Mouse (Mus musculus) lung, postnatal 36 days (tissue): ENCODE data around the gene Fgl2.
"Not testable (repeated sequence)": the region's sequence is repeated elsewhere in the genome, so short reads cannot be mapped to it uniquely, and the experiment has no call there.

ENCODE experiments used
- DNase-seq: peaks from one replicate; pipeline ENCODE4 v3.0.0; 2022; ENCODE audit warnings: mixed read lengths

The Fgl2 gene

DNA sequence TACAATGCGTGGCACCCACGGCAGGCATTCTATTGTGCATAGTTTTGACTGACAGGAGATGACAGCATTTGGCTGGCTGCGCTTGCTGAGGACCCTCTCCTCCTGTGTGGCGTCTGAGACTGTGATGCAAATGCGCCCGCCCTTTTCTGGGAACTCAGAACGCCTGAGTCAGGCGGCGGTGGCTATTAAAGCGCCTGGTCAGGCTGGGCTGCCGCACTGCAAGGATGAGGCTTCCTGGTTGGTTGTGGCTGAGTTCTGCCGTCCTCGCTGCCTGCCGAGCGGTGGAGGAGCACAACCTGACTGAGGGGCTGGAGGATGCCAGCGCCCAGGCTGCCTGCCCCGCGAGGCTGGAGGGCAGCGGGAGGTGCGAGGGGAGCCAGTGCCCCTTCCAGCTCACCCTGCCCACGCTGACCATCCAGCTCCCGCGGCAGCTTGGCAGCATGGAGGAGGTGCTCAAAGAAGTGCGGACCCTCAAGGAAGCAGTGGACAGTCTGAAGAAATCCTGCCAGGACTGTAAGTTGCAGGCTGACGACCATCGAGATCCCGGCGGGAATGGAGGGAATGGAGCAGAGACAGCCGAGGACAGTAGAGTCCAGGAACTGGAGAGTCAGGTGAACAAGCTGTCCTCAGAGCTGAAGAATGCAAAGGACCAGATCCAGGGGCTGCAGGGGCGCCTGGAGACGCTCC lies at the start of gene Fgl2:
TSS of gene Fgl2 (plus strand) at position 150 of the 687 bp plus-strand sequence.
- peak; percentile 71 for DNase-seq

DNA sequence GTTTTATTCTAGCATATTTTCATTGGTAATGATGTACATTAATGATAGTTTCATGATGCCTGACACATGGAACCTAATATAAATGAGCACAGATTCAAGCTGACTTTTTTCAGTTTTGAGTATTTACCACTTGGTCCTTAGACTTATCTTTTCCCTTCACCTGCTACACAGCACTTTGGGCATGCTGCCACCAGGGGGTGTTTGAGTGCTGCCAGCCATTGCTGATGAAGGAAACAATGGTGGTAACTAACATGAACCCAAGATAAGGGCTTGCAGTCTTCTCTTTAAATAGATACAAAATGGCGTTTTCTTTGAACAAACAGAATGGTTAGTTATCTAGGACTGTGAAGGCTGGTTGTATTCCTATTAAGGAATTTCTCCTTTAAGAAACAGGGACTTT lies 45.9 kb upstream of the Fgl2 start:
- peak; percentile 87 for DNase-seq

DNA sequence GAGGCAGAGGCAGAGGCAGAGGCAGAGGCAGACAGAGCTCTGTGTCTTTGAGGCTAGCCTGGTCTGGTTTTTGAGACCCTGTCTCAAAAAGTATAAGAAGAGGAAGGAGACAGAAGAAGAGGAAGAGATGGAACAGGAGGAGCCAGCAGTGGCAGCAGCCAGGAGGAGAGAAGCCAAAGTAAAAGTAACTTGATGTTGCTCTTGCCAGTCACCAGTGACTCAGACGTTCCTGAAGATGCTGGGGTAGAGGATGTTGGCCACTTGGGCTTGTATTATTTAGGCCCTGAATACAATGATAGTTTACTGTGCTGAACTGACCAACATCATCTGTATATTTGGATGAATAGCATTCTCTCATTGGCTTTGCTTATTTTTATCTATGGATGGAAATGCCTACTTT lies 43.9 kb upstream of the Fgl2 start:
- no peak for DNase-seq

DNA sequence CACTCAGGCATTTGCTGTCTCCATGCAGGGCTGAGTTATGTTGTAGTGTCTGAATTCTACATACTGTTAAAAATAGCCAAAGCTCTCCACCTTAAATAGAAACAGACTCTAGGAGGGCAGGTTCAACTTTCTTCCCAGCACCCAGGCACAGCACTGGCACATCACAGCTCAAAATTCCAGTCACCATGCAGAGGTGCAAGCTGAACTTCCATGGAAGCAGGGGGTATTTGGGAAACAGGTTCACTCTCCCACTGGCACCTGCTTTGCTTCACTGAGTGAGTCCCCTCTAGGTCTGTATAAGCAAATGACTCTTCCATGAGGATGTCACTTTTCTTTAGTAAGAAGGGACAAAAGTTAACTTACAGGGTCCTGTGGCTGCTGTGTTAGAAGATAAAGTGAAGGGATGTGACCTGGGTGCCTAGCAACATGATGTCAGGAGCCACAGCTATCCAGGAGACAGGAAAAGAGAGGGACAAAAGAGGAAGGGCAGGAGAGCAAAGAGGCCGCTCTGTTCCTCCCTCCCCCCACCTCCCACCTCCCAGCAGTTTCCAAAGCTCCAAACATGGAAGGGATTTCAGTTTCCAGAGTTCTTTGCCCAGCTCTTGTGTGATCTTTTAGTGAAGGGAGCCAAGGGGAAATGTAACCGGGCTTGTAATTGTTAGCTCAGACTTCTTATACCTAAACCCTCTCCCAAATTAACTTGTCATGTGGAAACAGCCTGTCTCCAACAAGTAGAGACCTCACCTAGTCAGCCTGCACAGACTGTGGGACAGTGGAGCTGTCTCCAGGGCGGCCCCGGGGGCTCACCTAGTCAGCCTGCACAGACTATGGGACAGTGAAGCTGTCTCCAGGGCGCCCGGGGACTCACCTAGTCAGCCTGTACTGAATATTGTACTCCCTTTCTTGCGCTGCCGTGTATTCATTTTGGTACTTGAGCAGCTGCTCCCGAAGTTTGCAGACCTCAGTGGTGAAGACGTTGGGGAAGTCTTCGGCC lies 42.5 kb upstream of the Fgl2 start:
- no peak for DNase-seq

DNA sequence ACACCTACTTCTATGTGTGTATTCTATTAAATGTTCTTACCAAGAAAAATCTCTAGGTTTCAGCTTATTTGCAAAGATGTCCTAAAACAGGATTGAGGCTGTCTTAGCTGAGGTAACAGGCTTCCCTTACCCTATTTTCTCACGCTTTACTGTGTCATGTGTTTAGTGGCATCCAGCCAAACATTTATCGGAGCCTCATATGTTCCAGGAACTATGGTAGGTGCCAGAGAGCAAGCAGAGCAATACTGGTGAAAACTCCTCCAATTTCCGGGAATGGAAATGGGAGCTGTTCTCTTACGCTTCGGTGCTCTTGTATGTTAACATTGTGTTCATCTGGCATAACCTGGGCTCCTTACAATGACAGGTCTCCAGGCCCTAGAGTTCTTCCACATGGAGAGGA lies 40.8 kb upstream of the Fgl2 start:
- DNase-seq: peak; percentile 61

DNA sequence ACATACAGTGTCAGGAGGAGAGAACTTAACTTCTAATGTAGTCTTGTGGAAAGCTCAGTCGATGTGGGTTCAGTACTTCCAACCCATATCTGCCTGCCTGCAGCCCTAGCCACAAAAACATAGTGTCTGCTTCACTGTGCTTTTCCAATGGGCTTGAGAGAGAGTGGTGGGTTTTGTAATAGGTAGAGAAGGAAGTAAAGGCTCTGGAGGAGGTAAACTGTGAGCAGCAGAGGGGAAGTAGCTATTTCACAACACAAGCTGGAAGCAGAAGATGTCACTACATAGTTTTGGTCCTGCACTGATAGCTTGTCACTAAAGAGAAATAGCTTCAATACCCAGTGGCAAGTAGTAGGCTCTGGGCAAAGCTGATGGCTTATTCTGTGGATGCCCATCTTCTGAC lies 40.3 kb upstream of the Fgl2 start:
- DNase-seq: peak; percentile 37

DNA sequence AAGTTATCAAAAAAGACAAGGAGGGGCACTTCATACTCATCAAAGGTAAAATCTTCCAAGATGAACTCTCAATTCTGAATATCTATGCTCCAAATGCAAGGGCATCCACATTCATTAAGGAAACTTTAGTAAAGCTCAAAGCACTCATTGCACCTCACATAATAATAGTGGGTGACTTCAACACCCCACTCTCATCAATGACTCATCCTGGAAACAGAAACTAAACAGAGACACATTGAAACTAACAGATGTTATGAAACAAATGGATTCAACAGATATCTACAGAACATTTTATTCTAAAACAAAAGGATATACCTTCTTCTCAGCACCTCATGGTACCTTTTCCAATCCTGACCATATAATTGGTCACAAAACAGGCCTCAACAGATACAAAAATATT lies 30.2 kb upstream of the Fgl2 start:
- not testable (repeated sequence) for DNase-seq

DNA sequence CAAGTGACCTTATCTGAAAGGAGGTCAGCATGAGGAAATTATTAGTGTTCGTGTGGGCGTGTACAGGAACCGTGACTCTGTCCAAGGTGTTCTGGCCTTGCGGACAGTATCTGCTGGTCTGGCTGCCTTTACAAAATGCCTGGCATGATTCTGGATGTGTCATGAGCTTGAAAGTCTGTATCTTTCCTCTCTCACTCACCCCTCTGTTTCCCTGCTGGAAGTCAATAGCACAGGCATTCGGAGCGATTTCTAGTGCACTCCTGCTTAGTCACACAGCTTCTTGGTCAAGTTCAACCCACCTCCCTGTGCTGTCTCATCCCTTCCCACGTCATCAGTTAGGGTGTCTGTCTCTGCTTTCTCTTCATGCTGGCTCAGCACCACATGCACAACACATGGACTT lies 24.1 kb upstream of the Fgl2 start:
- DNase-seq: peak; percentile 33

DNA sequence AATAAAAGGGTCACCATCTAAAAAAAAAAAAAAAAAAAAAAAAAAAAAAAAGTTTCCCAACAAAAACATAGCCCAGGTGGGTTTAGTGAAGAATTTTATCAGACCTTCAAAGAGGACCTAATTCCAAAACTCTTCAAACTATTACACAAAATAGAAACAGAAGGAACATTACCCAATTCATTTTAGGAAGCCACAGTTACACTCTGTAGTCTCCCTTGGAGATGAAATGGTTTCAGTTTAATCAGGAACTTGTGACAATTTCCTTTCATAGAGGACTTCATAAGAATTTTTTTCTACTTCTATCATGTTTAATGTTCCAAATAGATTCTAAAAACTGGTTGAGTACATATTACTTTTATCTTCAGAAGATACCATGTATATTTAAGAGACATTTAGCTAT lies 20.8 kb upstream of the Fgl2 start:
- no peak for DNase-seq

DNA sequence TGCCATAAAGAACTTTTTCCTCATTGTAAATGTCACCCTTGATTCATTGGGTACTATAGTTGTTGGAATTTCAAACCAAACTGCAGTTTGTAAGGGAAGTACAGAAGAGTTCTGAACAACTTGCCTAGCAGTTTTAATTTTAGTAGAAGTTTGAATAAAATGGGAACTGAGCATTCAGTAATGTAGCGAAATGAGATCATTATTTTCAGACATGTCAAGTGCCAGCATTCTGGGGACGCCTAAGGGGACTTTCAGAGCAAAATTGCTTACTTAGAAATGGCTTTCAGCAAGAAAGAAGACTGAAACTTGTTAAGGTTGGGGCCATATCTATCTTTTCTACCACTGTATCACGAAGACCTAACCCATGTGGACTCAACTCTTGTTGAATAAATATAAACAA lies 13.8 kb upstream of the Fgl2 start:
- DNase-seq: no peak

DNA sequence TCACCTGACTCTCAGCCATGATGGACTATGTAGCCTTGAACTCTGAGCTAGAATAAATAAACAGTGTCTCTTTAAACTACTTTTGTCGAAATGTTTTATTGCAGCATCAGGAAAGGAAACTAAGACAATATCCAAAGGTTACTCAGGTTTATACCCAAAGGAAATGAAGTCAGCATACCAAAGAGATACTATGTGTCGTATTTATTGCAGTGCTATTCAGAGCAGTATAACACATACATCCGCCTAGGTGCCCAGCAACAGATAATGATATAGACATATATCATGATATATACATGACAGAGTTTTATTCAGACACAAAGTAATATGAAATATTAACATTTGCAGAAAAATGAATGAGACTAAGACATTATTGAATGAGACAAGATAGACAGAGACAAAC lies 9.1 kb upstream of the Fgl2 start:
- no peak for DNase-seq

DNA sequence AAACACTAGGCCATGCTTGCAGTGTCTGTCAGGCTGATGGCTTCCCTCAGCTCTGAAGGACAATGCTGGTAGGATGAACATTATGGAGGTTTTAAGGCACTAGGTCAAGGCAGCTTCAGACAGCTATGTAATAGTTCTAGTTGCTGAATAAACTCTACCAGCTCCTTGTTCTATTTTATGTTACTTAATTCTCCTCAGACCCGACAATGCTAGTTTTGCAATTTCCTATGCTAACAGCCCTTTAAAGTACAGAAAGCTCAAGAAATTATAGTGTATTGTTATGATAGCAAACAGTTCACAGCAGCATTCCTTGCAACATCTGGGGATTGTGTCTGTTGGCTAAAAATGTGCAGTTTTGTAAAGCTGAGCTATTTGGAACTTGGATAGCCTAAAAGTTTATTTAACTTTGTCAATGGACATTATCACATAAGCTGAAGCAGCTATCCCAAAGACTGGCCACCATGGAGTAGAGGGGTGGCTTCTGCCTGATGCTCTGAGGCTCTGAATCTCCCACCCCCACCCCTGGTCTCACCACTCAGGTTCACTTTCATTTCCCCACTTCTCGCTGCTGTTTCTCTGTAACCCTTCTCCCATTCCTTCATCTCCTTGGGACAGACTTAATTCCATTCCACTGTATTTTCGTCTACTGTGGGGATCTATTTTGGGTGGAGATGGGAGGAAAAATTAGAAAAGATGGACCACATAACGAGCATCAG lies 5.9 kb upstream of the Fgl2 start:
- DNase-seq: no peak

DNA sequence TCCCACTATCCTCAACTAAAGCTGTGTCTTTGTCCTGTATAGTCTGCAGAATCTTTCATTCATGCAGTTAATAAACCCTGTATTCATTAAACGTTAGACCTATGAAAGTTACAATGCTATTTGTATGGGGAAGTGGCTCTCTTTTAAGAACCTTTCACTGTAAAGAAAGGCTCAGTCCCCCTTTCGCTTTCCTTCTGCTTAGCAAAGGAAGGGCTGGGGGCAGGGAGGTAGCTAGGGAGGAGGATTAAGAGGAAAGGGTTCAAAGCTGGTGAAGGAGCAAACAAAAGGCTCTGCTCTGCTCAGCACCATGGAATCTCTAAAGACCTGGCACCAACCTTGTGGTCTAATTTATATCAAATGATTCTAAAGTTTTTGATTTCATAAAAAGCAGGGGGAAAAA lies 4.9 kb upstream of the Fgl2 start:
- DNase-seq: no peak

DNA sequence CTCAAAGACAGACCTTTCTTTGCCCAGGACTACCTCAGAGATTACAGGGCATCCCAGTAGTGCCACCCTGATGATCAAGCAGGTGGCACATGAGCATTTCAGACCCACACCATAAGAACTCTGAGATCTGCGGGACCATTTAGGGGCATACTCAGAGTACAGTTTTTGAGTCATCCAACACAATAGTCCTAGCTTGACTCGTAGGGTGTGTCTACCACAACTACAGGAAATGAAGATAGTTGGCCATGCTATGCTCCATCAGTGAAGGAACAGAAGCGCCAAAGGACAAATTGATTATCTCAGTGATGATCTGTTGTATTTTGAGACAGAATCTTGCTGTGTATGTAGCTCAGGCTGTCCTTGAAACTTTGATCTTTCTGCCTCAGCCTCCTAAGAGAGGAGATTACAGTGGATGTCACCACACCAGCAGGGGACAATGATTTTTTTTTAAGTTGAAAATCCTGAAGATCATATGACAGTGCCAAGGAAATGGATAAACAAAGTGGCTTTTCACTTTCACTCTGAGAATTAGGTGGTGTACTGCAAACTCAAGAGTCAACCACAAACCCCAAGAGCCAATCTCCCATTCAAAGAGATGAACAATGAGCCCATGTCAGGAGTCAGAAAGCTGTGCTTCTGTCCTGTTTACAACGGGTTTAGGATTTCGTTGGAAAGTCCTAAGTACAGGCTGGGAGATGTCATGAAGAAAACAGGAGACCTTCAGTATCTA lies 2.1 kb upstream of the Fgl2 start:
- no peak for DNase-seq

DNA sequence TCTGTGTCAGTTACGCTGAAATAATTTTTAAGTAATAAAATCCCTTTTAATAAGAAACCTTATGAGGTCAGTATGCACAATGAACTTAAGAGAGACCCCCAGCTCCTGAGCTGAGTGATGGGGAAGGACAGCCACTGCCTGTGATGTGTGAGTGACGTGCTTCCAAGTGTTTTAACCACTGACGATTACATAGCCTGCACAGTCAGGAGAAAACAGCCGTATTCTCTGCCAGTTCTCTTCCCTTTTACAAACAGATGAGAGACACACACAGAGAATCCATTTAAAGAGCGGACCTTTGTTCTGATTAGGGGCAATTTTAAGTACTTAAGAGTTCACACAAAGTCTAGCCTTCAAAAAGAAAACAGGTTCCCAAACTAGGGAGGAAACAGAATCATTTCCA lies 522 bp upstream of the Fgl2 start:
- DNase-seq: no peak

DNA sequence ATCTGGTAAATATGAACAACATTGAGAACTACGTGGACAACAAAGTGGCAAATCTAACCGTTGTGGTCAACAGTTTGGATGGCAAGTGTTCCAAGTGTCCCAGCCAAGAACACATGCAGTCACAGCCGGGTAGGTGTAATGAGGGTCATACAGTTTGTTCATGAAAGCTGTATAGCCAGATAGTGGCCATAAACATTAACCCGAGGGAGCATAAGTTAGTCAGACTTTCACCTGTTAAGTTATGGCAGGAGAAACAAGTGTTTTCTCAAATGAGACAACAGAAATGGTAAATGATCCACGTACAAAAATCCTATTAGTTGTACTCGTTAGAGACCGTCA lies 707 bp downstream of the Fgl2 start:
- no peak for DNase-seq

DNA sequence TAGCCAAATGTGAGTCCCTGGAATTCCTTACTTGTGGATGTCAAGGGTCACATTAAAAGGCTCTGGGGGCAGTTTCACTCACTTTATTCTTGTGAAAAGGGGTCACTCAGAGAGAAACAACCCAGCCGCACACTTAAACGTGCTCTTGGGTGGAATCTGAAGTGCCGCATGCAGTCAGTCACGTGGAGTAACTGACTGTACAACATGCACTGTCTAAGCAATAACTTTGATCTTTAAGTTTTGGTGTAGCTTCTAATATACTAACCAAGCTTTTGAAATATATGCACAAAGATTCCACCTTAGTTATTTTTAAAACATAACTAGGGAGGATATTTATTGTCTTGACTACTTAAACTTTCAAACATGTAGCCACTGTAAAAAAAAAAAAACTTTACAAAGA lies 4.5 kb downstream of the Fgl2 start:
- no peak for DNase-seq

DNA sequence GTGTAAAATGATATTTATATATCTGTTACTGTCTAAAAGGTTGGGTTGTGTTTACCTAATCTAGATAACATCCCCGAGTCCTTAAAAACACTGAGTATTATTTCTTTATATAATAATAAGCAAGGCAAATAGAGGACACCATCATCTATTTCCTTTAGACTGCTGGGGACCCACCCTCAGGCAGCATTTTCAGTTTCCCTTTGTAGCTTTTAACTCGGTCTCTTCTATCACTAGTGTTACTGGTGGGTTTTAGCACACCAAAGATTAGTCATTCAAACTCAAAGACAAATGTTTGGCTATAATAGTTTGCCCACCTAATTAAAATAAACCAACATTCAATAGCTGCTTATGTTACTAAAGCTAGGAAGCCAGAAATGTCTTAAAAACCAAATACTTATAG lies 6.0 kb downstream of the Fgl2 start:
- no peak for DNase-seq

DNA sequence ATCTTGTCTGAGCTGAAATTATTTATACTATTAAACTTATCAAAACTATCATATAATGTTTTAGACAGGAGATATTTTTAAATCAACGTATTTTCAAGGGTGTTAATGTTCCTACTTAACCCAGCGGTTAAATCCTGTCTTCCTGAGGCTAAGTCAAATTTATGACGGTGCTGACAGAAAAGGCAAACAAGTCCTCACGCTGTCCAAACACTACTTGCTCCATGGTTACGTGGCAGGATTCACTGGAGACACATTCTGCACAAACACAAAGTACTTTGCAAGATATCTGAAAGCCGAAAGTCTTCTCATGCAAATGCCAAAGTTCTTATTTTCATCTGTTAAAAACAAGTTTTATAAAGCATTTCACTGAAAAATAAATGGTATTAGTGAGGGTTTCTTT lies 9.5 kb downstream of the Fgl2 start:
- no peak for DNase-seq

DNA sequence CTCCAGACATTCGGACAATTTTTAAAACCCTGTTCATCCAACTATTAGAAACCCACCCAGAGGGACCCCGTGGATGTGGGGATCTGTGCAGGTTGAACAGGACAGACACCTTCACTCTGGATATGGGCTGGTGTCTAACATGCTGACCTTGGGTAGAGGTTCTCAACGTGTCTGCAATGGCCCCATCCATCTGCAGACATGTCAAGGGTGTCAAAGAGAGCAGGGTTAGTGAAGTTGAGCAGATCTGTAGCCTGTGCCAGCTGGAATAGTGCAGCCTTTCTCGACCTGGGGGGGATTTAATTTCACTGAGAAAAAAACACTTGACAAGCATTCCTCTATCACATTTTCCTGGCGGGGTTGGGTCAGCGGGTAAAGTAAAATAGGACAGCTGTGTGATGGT lies 10.2 kb downstream of the Fgl2 start:
- DNase-seq: no peak

DNA sequence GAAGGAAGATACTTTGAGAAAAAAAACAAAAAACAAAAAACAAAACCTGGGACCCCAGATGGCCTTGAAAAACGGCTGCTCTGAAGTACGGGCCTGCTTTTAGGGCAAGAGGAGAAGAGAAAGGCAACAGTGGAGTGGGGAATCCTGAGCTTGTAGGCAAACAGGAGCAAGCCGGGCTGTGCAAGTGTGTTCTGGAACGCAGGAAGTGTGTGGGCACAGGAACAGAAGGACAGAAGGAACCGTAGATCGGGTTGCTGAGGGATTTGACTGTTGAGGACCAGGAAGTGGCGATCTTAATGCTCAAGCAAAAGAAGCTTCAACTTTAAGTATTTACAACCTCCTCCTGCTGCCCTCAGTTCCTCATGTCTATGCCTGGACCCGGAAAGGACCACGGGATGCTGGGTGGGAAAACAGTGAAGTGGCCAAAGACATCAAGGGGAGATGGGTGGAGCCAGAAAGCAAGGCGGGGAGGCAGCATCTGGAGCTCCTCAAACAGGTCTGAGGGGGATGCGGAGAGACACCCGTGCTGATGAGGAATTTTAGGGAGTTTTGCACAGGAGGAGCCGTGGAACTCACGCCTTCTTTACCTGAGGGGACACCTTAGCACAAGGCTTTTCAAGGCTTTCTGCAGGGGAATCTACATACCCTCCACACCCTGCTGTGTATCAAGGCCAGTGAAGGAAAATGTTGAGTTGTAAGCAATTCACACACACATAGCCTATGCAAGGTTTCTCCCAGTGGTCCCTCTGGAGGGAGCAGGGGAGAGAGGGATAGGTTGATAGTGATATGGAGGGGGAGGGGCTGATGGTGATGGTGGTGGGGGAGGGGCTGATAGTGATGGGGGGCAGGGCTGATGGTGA lies 11.2 kb downstream of the Fgl2 start:
- no peak for DNase-seq
